8 mouse cellular contexts compared by ENCODE assay signal in the genomic region with DNA sequence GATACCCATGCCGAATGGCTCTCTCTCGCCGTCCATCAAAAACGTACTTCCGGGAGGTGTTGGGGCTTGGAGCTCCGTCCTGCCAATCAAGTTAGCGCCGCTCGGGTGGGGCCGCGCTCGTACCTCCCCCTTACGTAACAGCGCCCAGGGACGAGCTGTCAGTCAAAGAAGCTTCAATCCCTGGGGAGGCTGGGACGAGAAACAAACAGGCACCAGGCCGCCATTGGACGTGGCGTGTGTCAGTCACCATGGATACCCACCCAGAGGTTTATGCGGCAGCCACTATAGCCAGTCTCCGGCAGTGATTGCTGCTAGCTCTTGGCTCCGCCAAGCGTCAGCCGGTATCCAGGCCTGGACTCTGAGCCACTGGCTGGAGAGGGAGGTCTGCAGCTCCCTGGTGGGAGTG.
A peak's percentile ranks its signal among the peaks of the same experiment; 100 is the strongest.
DNase-seq lines count a peak whose midpoint lies in the region; ATAC-seq and TF ChIP-seq lines count a peak whose summit lies in the region.

No protein-coding gene starts in this region.

- DNase-seq in MEL (ENCODE audit: low read depth, low spot score), result peak; percentile 99
- peak; percentile 100 for DNase-seq in cerebellum, adult 2 months
- peak; percentile 100 for DNase-seq in forebrain, postnatal 0 days
- DNase-seq in heart, postnatal 4 days, result peak; percentile 98
- peak; percentile 100 for DNase-seq in layer of hippocampus, adult 8-10 months (ENCODE audit: low spot score in 2 of 2)
- peak; percentile 100 for DNase-seq in ovary, adult 18-20 months (ENCODE audit: low spot score)
- peak; percentile 99 for DNase-seq in thymus, postnatal 0 days (ENCODE audit: low spot score)

- peak overlapping the region; percentile 55 to 58 for H3K4me3 ChIP-seq in MEL (ENCODE audit: control insufficient read depth in 1 of 2, insufficient read depth in 1 of 2, low read depth in 2 of 2, low read length in 2 of 2)
- peak overlapping the region; percentile 51 for H3K4me3 ChIP-seq in cerebellum, adult 2 months (replicated peaks; ENCODE audit: insufficient read depth, low read depth, low read length)
- peak overlapping the region; percentile 96 for H3K4me3 ChIP-seq in forebrain, postnatal 0 days (ENCODE audit: low read depth, low read length)
- H3K4me3 ChIP-seq in lung, embryonic 15.5 days, result peak overlapping the region; percentile 88

- peaks cover 0 to 4% of the 10 kb centered on the region in 2 experiments; a peak in 2 of 4 replicates for H3K4me1 ChIP-seq in MEL (ENCODE audit: control insufficient read depth in 1 of 2, insufficient read depth in 2 of 2, low read length in 2 of 2)
- peaks cover 8% of the 10 kb centered on the region for H3K4me1 ChIP-seq in cerebellum, adult 2 months (ENCODE audit: control insufficient read depth, insufficient read depth, low read length)
- H3K4me1 ChIP-seq in forebrain, postnatal 0 days (ENCODE audit: insufficient read depth), result peaks cover 9% of the 10 kb centered on the region
- peaks cover 16% of the 10 kb centered on the region for H3K4me1 ChIP-seq in lung, embryonic 15.5 days

- H3K27me3 ChIP-seq in MEL (ENCODE audit: control insufficient read depth in 1 of 2, insufficient read depth in 2 of 2, low read length in 2 of 2), result no peaks in the 10 kb centered on the region
- no peaks in the 10 kb centered on the region for H3K27me3 ChIP-seq in cerebellum, adult 2 months (ENCODE audit: control insufficient read depth, insufficient read depth, low read length)
- H3K27me3 ChIP-seq in forebrain, postnatal 0 days (ENCODE audit: insufficient read depth, low read length), result no peaks in the 10 kb centered on the region
- no peaks in the 10 kb centered on the region for H3K27me3 ChIP-seq in lung, embryonic 15.5 days

- TF ChIP-seq EP300 in MEL (IDR thresholded peaks at IDR 0.05; ENCODE audit: low read depth in 1 of 2, low read length in 2 of 2), result no peak

- no peak overlapping the region for H3K27ac ChIP-seq in MEL (ENCODE audit: control insufficient read depth, low read depth, low read length)
- peak overlapping the region; percentile 39; the same call in 1 of the 2 replicates for H3K27ac ChIP-seq in cerebellum, adult 2 months (ENCODE audit: insufficient read depth, low read length)
- H3K27ac ChIP-seq in forebrain, postnatal 0 days (ENCODE audit: low read depth, low read length), result peak overlapping the region; percentile 69
- peak overlapping the region; percentile 55 for H3K27ac ChIP-seq in lung, embryonic 15.5 days

- peak overlapping the region; percentile 88 for H3K4me2 ChIP-seq in forebrain, postnatal 0 days (ENCODE audit: low read depth)
- peak overlapping the region; percentile 46 for H3K4me2 ChIP-seq in lung, embryonic 15.5 days

- no peak for TF ChIP-seq RAD21 in MEL (IDR thresholded peaks at IDR 0.05; ENCODE audit: low read depth, low read length)

- ATAC-seq in forebrain, postnatal 0 days, result peak; percentile 98
- ATAC-seq in lung, embryonic 15.5 days (ENCODE audit: borderline replicate concordance, extremely low read depth, low FRiP score, low TSS enrichment), result peak; percentile 99

- H3K79me2 ChIP-seq in MEL (ENCODE audit: control insufficient read depth, insufficient read depth, low read length, poor library complexity), result no peaks in the 10 kb centered on the region

- H3K9me3 ChIP-seq in MEL (replicated peaks; ENCODE audit: insufficient read depth, low read length), result no peaks in the 10 kb centered on the region
- H3K9me3 ChIP-seq in forebrain, postnatal 0 days (ENCODE audit: low read length), result no peaks in the 10 kb centered on the region
- H3K9me3 ChIP-seq in lung, embryonic 15.5 days, result no peaks in the 10 kb centered on the region

- H3K9ac ChIP-seq in MEL (ENCODE audit: control insufficient read depth, low read depth, low read length, poor library complexity, severe bottlenecking), result peak overlapping the region; percentile 28; the same call in 1 of the 2 replicates
- H3K9ac ChIP-seq in forebrain, postnatal 0 days, result peak overlapping the region; percentile 85; the same call in 1 of the 2 replicates
- peak overlapping the region; percentile 32 for H3K9ac ChIP-seq in lung, embryonic 15.5 days

- no peak for TF ChIP-seq CTCF in MEL (IDR thresholded peaks at IDR 0.05 in 2 of 3, conservative IDR thresholded peaks at IDR 0.05 in 1 of 3; ENCODE audit: control insufficient read depth in 1 of 3, insufficient read depth in 1 of 3, low read depth in 2 of 3, low read length in 3 of 3, poor library complexity in 1 of 3, severe bottlenecking in 1 of 3)
- TF ChIP-seq CTCF in cerebellum, adult 2 months (IDR thresholded peaks at IDR 0.05; ENCODE audit: borderline replicate concordance, insufficient read depth, low read depth, low read length), result 0 out of 2 replicates have a peak, but pooled peaks have one; percentile 4
- TF ChIP-seq CTCF in forebrain, postnatal 0 days (IDR thresholded peaks at IDR 0.05; ENCODE audit: low read depth), result peak; percentile 66

- H3K36me3 ChIP-seq in MEL (ENCODE audit: control insufficient read depth in 1 of 2, insufficient read depth in 2 of 2, low read length in 2 of 2), result peaks cover 0 to 7% of the 10 kb centered on the region in 2 experiments; a peak in 2 of 4 replicates
- H3K36me3 ChIP-seq in forebrain, postnatal 0 days (ENCODE audit: insufficient read depth), result peaks cover 10% of the 10 kb centered on the region; the same call in 1 of the 2 replicates
- H3K36me3 ChIP-seq in lung, embryonic 15.5 days, result peaks cover 5% of the 10 kb centered on the region

- TF ChIP-seq POLR2A in MEL (IDR thresholded peaks at IDR 0.05; ENCODE audit: control insufficient read depth in 1 of 2, insufficient read depth in 1 of 2, low read depth in 1 of 2, low read length in 2 of 2, poor library complexity in 1 of 2), result no peak
- TF ChIP-seq POLR2A in cerebellum, adult 2 months (IDR thresholded peaks at IDR 0.05; ENCODE audit: borderline replicate concordance, insufficient read depth, low read length), result peak; percentile 91

- under 1% methylated on average over 24 of the region's 24 CpGs for WGBS in cerebellum, adult 2 months
- 0% methylated on average over 24 of the region's 24 CpGs for WGBS in forebrain, postnatal 0 days
- WGBS in lung, embryonic 15.5 days, result under 1% methylated on average over 24 of the region's 24 CpGs

TF ChIP-seq in MEL, 35 proteins besides CTCF, POLR2A, EP300 and RAD21:
- TF ChIP-seq TBP (IDR thresholded peaks at IDR 0.05; ENCODE audit: low read depth, low read length) (no peak), ELF1 (IDR thresholded peaks at IDR 0.05; ENCODE audit: low read depth, low read length) (peak; percentile 39; the same call in 1 of the 2 replicates), MYB (IDR thresholded peaks at IDR 0.05; ENCODE audit: low read depth, low read length) (no peak), MAZ (IDR thresholded peaks at IDR 0.05; ENCODE audit: low read depth, low read length) (peak; percentile 96; the same call in 1 of the 2 replicates), ZNF384 (IDR thresholded peaks at IDR 0.05; ENCODE audit: low read depth, low read length) (no peak), GABPA (IDR thresholded peaks at IDR 0.05; ENCODE audit: low read depth, low read length) (no peak), TCF12 (IDR thresholded peaks at IDR 0.05; ENCODE audit: low read depth, low read length) (no peak), MXI1 (IDR thresholded peaks at IDR 0.05; ENCODE audit: low read depth, low read length) (peak; percentile 10; the same call in 1 of the 2 replicates), HCFC1 (IDR thresholded peaks at IDR 0.05; ENCODE audit: low read depth, low read length) (peak; percentile 88), NRF1 (IDR thresholded peaks at IDR 0.05; ENCODE audit: insufficient read depth, low read depth, low read length, poor library complexity, severe bottlenecking) (0 out of 2 replicates have a peak, but pooled peaks have one; percentile 7), MEF2A (IDR thresholded peaks at IDR 0.05; ENCODE audit: extremely low read depth, insufficient replicate concordance, low read depth, low read length, poor library complexity, severe bottlenecking) (no peak), CHD1 (IDR thresholded peaks at IDR 0.05; ENCODE audit: low read depth, low read length) (no peak), NELFE (IDR thresholded peaks at IDR 0.05; ENCODE audit: low read depth, low read length) (no peak), RCOR1 (IDR thresholded peaks at IDR 0.05; ENCODE audit: low read depth, low read length) (peak; percentile 71)
TF ChIP-seq in MEL: peak in this region for 6.

Comparison
In these comparisons a context has a peak if more than half of its experiments do, and no peak if none do; other contexts are left out.
1. H3K9ac ChIP-seq: peak in every context shown above with its lines; median percentile 85 in forebrain, postnatal 0 days; 32 in lung, embryonic 15.5 days; 28 in MEL.
2. CTCF ChIP-seq: peak in cerebellum, adult 2 months (single experiment) and forebrain, postnatal 0 days (single experiment); none in MEL (0 of 3).
3. Peak in every context shown above with its lines, with median percentiles within 50 percentile points of each other: DNase-seq and H3K4me3 ChIP-seq.